Mouse (Mus musculus): ENCODE measurements around the gene Enthd1.

DNA sequence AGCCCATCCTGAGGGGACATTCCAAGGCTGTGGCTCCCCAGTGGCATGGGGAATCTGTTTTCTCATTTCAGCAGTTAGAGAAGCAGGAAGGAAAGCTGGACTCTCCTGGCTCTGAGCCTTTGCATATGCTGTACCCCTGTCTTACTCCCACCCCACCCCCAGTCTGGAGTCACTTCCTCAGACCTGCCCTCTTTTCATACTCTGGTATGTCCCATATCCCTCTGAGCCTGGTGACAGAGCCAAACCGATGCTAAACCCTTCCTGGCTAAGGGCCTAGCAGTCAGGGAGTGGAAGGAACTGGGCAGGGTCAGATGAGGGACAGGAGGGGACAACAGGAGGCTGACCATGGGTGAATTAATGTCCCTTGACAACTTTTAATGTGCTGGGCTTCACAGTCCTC is 157.1 kb downstream of the Enthd1 start:
- no peak for TF ChIP-seq USF2 (conservative IDR thresholded peaks at IDR 0.05; ENCODE audit: low read depth, low read length)
- TF ChIP-seq RAD21 (IDR thresholded peaks at IDR 0.05; ENCODE audit: low read depth, low read length) = no peak
- no peak for TF ChIP-seq CHD2 (IDR thresholded peaks at IDR 0.05; ENCODE audit: low read length)
- no peak for TF ChIP-seq MYC (IDR thresholded peaks at IDR 0.05; ENCODE audit: low read depth, low read length)
- no peak for TF ChIP-seq CTCF (conservative IDR thresholded peaks at IDR 0.05 in 1 of 2, IDR thresholded peaks at IDR 0.05 in 1 of 2; ENCODE audit: low read depth in 2 of 2, low read length in 2 of 2)
- no peak for TF ChIP-seq POLR2A (IDR thresholded peaks at IDR 0.05; ENCODE audit: low read depth, low read length)
- TF ChIP-seq USF1 (IDR thresholded peaks at IDR 0.05; ENCODE audit: low read depth, low read length) = no peak
- TF ChIP-seq EP300 (IDR thresholded peaks at IDR 0.05; ENCODE audit: low read length) = no peak

Data from CH12.LX (cell line).